Mouse (Mus musculus) C2C12 (cell line): ENCODE results near the gene Cnbp.

Experiments used
- CEBPB ChIP-seq: IDR thresholded peaks from one replicate; pipeline ENCODE4 v1.6.1; 2011; ENCODE audit warnings: low read depth, mild to moderate bottlenecking, control low read depth, moderate library complexity
- CTCF ChIP-seq: IDR thresholded peaks from one replicate; pipeline ENCODE4 v1.5.1; 2011; ENCODE audit not compliant: control insufficient read depth, insufficient read depth, insufficient read length
- MAX ChIP-seq: IDR thresholded peaks from one replicate; pipeline ENCODE4 v1.6.1; 2011; ENCODE audit warnings: mild to moderate bottlenecking, control low read depth
- USF1 ChIP-seq: IDR thresholded peaks from one replicate; pipeline ENCODE4 v1.6.1; 2011; ENCODE audit warnings: low read depth, mild to moderate bottlenecking, control low read depth, moderate library complexity

- TF ChIP-seq CTCF (no peak), MAX (no peak), USF1 (no peak), CEBPB (no peak)
These were observed 53.6 kb downstream of the Cnbp start for GRCm38 (mm10) chr6:87797321-87797720.
